Mouse (Mus musculus) embryonic facial prominence, embryonic 14.5 days (tissue): ENCODE results near the gene F7. TPM values are rescaled to one million over a fixed set of nuclear protein-coding genes. Genes with fewer than 3 reads are reported as not detected.
"Not testable (repeated sequence)": the region's sequence is repeated elsewhere in the genome, so short reads cannot be mapped to it uniquely, and the experiment has no call there.

ENCODE experiments used
- ATAC-seq: fragments of 200-750 bp; cut with Nextera tagmentation; 2 replicates; pipeline ENCODE4 v1.8.0; 2017; ENCODE audit warnings: low read depth, moderate number of reproducible peaks, moderate TSS enrichment
- DNase-seq: peaks from one replicate; pipeline ENCODE4 v3.0.0-alpha.2; 2015; ENCODE audit warnings: low spot score
- H3K27ac ChIP-seq: fragments of 300-500 bp; sonication (generic); replicated peaks from 2 replicates; pipeline ENCODE4 v1.5.1; 2014; ENCODE audit warnings: low read depth, mild to moderate bottlenecking, low read length, moderate library complexity
- H3K27me3 ChIP-seq: fragments of 300-500 bp; sonication (generic); replicated peaks from 2 replicates; pipeline ENCODE4 v1.6.1; 2014; ENCODE audit warnings: low read length; ENCODE audit not compliant: control insufficient read depth, insufficient read depth
- H3K36me3 ChIP-seq: fragments of 300-500 bp; sonication (generic); 2 replicates; pipeline ENCODE4 v1.6.1; 2014; ENCODE audit warnings: low read length, mixed read lengths; ENCODE audit not compliant: control insufficient read depth, insufficient read depth
- H3K4me1 ChIP-seq: fragments of 300-500 bp; sonication (generic); 2 replicates; pipeline ENCODE4 v1.6.1; 2014; ENCODE audit warnings: antibody characterized with exemption, low read length; ENCODE audit not compliant: control insufficient read depth, insufficient read depth
- H3K4me2 ChIP-seq: fragments of 300-500 bp; sonication (generic); 2 replicates; pipeline ENCODE4 v1.6.1; 2014; ENCODE audit warnings: low read depth, mild to moderate bottlenecking, low read length, moderate library complexity, mixed read lengths
- H3K4me3 ChIP-seq: fragments of 300-500 bp; sonication (generic); 2 replicates; pipeline ENCODE4 v1.5.1; 2014; ENCODE audit warnings: low read depth, mild to moderate bottlenecking, low read length
- H3K9ac ChIP-seq: fragments of 300-500 bp; sonication (generic); 2 replicates; pipeline ENCODE4 v1.6.1; 2014; ENCODE audit warnings: low read depth, mild to moderate bottlenecking, low read length, moderate library complexity, mixed read lengths
- H3K9me3 ChIP-seq: fragments of 300-500 bp; sonication (generic); 2 replicates; pipeline ENCODE4 v1.6.1; 2016; ENCODE audit warnings: low read length; ENCODE audit not compliant: control insufficient read depth
- WGBS: fragments of 180-500 bp; shearing (Covaris S2); extraction: QIAGEN DNeasy Blood & Tissue Kit; methylation state at CpG from one replicate; pipeline ENCODE4 v1.1.7; 2014; 5-methylcytosine and 5-hydroxymethylcytosine counted together
- polyA plus RNA-seq: library from polyadenylated mRNA; unstranded; fragments of >200 nt; fragmentation: Nextera tagmentation; extraction: Ambion mirVana; gene quantifications from 2 replicates; pipeline ENCODE4 v1.2.1, GENCODE M21; 2014

F7 gene
- polyA plus RNA-seq, 1 experiment from 2014 or later, result not detected

DNA sequence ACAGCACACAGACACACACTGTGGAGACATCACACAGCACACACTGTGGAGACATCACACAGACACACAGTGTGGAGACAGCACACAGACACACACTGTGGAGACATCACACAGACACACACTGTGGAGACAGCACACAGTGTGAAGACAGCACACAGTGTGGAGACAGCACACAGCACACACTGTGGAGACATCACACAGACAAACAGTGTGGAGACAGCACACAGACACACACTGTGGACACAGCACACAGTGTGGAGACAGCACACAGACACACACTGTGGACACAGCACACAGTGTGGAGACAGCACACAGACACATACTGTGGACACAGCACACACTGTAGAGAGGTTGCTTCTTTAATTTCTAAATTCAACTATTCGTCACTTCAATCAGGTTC is 49.7 kb downstream of the F7 start:
- H3K4me3 ChIP-seq, H3K9ac ChIP-seq, H3K4me2 ChIP-seq, H3K27ac ChIP-seq, H3K9me3 ChIP-seq, H3K4me1 ChIP-seq, ATAC-seq, DNase-seq, H3K27me3 ChIP-seq: not testable (repeated sequence)
- H3K36me3 ChIP-seq, result peaks cover 67% of the 10 kb centered on the region
- WGBS, result 90% methylated on average over 1 of the region's 1 CpGs

DNA sequence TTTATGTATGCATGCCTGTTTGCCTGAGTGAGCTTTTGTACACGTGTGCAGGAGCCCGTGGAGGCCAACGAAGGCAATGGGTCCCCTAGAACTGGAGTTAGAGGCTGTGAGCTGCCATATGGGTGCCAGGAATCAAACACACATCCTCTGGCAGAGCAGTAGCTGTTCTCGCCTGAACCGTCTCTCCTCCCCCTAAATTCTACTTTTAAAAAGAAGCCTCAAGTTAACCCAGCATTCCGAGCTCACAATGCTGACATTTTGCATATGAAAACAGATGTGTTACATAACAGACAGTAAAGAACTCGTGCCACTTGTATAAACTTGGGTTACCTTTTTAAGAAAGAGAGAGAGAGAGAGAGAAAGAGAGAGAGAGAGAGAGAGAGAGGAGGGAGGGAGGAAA is 51.7 kb downstream of the F7 start:
- H3K36me3 ChIP-seq, result peaks cover 85% of the 10 kb centered on the region
- H3K27ac ChIP-seq, result no peak overlapping the region
- no peaks in the 10 kb centered on the region for H3K9me3 ChIP-seq
- no peak overlapping the region for H3K9ac ChIP-seq
- ATAC-seq (no peak), DNase-seq (no peak)
- 87% methylated on average over 7 of the region's 7 CpGs for WGBS
- no peak overlapping the region for H3K4me3 ChIP-seq
- no peak overlapping the region for H3K4me2 ChIP-seq
- H3K4me1 ChIP-seq, result no peaks in the 10 kb centered on the region
- H3K27me3 ChIP-seq, result no peaks in the 10 kb centered on the region

Other genes with a start within 250 kb of the F7 start
- 20.3 and 21.2 TPM in 2 replicates for gene Mcf2l, start 152.2 kb upstream of the F7 start, polyA plus RNA-seq
- 0.38 and 0.48 TPM in 2 replicates for gene F10, start 11.3 kb downstream of the F7 start, polyA plus RNA-seq
- 0.21 and 0.24 TPM in 2 replicates for gene Proz, start 34.9 kb downstream of the F7 start, polyA plus RNA-seq
- gene Pcid2, start 79.4 kb downstream of the F7 start, polyA plus RNA-seq, result 32.6 and 34.7 TPM in 2 replicates
- gene Cul4a, start 79.6 kb downstream of the F7 start, polyA plus RNA-seq, result 115 and 117 TPM in 2 replicates
- 367 TPM in 2 replicates for gene Lamp1, start 133.1 kb downstream of the F7 start, polyA plus RNA-seq
- 13.6 and 14.5 TPM in 2 replicates for gene Grtp1, start 174.6 kb downstream of the F7 start, polyA plus RNA-seq
- gene Adprhl1, start 228.1 kb downstream of the F7 start, polyA plus RNA-seq, result 13.9 and 18.1 TPM in 2 replicates